Mouse (Mus musculus) thymus, postnatal 4 days (tissue): ENCODE measurements around the gene Pxdn.
A peak's percentile ranks its signal among the peaks of the same experiment; 100 is the strongest.

Experiments used
- DNase-seq: peaks from one replicate; pipeline ENCODE4 v3.0.0; 2021

The Pxdn gene

DNA sequence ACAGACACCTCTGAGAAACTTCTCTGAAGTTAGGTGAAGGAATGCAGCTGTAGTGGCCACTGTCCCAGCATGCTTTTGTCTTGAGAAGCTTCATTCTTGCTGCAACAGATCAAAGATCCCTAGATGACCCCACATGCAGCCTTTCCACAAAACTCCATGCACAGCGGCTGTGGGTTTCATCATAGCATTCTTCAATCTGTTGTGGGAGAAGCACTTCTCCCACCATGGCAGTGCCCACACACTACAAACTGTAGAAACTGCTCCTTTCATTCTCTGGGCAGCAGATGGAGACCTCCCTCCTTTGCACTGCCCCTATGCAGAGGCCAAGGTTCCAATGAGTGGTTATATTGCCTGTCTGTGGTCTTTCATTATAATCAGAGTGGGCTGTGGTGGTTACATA is 91.7 kb downstream of the Pxdn start:
- DNase-seq, result no peak

DNA sequence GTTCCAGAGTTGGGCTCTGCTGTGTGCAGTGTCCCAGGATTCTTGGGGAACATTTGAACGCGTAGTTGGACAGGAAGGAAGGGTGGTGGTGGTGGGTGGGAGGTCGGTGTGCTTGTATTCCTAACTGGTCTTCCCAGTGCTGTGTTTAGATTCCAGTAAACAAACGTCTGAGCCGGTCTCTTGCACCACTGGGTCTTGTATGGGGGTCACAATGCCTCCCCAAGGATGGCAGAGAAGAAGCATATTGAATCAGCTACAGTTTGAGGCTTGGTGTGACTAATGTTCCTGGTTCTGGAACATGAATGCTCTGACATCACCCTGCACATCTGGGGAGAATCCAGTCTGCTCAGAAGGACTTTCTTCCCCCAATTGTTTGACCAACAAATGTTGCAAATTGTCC is 93.2 kb downstream of the Pxdn start:
- no peak for DNase-seq

DNA sequence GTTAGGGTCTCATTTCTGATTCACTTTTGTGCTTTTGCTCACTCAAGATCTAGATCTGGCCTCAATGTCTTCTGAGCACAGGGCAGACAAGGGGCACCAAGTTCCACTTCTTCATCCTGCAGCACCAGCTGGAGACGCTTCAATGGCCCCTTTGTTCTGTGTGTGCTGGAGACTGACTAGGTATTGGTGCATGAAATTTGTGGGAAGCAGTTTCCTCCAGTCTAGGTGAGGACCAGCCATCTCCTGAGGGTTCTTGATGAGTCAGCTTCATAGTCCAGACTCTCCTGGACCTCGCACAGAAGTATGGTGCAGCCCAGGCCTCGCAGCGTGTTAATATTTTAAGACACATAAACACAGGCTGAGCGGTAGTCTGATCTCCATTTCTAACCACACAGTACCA is 97.3 kb downstream of the Pxdn start:
- DNase-seq, result no peak

DNA sequence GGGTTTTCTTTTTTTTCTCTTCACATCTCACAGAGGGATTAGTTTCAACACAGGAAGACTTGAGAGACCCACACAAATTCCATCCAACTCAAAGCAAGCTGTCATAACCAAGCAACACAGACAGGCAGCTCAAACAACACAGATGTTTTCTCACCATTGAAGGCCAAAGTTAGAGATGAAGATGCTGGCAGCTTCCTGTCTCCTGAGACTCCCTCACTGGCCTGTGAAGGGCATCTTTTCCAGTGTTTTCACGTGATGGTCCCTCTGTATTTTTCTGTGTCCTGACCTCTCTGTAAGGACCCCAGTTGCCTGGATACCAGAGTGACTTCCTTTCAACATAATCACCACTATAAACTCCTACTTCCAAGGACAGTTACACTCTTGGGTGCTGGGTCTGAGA is 98.0 kb downstream of the Pxdn start:
- DNase-seq, result no peak

DNA sequence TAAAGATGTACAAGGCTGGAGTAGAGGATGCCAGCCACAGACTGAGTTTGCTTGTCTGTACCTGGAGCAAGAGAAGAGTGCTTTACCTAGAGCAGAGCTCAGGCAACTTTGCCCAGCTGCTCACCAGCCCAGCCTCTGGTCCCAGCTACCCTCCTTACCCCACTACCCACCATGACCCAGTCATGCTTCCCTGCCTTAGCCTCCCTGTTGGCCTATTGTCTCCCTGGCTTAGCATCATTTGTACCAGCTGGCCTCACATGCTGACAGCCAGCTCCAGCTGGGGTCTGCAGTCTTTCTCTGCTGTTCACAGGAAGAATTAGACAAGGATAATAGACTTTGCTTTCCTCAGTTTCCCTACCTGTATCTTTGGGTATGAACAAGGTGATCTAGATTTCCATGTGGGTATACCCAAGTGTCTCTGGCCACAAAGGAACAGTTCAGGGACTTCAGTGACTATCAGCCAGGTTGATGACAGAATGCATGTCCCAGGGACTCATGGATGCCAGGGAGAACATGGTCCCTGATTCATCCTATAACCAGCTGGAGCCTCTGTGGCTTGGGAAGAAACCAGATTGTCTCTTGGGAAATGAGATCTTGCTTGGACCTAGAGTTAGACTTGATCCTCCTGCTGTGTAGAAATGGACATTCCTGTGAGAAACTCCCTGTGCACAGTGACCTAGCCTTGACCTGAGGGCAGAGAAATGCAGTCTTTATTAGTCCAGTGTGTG is 98.6 kb downstream of the Pxdn start:
- DNase-seq, result no peak

- DNase-seq, result no peak
Observed at GRCm38 (mm10) chr12:30036569-30037055, 99.2 kb downstream of the Pxdn start.

DNA sequence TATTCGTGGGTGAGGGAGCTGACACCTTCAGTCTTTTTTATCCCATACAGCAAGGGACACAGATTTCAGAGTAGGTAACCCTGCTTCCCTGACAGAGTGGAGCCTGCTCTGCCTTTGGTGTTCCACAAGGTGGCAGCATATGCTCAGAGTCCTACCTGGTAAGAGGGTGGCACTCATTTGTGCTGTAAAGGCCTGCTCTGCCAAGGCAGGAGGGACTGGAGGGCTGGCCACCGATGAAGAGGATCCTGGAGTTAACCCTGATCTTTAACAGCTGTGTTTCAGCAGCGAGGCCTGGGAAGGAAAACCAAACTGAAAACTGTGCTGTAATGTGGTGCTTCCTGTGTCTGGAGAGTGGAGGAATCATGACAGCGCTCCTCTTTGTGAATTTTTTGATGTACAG is 102.2 kb downstream of the Pxdn start:
- DNase-seq, result peak; percentile 16

- peak; percentile 8 for DNase-seq
Observed at GRCm38 (mm10) chr12:30040150-30040549, 102.7 kb downstream of the Pxdn start.

DNA sequence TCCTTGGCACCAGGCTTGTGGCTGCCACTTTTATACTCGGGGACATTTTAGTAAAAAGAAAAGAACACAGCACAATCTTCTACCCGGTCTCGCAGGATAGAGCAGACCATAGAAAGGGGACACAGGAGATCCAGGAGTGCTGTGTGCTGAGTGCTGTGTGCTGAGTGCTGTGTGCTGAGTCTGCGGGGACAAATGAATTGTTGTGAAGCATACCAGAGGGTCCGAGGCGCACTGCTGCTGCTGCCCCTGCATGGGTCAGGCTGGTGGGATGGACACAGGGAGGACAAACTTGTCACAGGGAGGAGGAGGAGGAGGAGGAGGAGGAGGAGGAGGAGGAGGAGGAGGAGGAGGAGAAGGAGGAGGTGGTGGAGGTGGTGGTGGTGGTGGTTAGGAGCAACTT is 111.4 kb downstream of the Pxdn start:
- DNase-seq, result no peak

DNA sequence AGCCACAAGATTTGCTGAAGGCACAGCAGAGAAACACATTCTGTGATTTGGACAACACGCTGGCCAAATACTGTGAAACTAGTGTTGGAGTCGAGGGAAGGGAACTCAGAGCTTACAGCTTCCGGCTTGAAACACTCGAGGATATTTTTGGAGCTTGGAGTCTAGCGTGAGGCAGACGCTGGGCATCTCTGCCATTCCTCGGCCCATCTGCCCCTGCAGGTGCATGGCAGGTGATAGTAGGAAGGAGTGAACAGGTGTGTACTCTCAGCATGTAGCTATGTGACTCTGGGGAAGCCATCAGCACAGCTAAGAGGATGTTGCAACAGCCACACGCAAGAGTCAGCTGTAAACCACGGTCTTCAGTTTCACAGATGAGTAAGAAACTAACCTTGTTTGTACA is 112.4 kb downstream of the Pxdn start:
- DNase-seq, result no peak

- DNase-seq, result peak; percentile 53
Observed at GRCm38 (mm10) chr12:30050235-30050634, 112.8 kb downstream of the Pxdn start.

- DNase-seq, result no peak
Observed at GRCm38 (mm10) chr12:30054761-30055540, 117.5 kb downstream of the Pxdn start.

- DNase-seq, result no peak
Observed at GRCm38 (mm10) chr12:30058044-30058443, 120.6 kb downstream of the Pxdn start.

DNA sequence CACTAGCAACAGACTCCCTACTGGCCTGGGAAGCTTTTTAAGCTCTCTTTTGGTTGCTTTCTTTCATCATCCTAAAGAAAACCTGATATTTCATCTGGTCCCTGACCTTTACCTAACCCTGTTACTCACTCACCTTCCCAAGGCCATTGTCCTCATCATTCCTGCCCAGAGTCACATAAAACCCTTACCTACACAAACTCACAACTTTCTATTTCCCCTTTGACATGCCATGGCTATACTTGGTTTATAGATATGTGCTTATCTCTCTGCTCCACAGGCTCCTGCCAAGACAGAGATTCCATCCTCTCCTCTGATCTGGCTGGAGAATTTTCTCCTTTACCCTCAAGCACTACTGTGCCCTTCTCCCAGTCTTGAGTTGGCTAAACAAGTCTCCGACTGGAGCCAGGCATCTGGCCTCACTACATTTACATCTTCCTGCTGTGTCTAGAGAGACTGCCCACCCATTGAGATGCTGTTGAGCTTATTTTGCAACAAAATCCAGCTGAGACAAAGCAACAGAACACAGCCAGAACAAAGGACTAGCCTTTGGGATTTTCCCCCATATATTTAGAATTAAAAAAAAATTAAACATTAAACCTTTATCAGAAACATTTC is 124.2 kb downstream of the Pxdn start:
- no peak for DNase-seq

DNA sequence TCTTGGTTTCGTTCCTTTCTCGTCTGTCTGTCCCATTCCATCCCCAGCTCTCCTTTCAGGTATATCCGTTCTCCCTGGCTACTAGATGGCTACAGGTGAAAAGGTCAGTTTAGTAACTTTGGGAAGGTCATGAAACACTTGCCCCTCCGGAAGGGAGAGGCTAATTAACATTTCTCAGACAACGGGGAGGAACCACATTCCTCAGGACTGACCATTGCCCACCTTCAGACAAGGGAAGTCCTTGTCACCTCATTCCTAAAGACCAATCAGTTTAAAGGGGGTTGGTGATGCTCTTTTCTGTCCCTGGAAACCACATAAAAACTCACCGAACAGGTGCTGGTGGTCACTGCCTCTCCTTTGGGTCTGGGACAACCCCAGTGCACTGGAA is 124.7 kb downstream of the Pxdn start:
- no peak for DNase-seq
